24 mouse cellular contexts compared by ENCODE assay signal in genomic region chr4:116162142-116162541, GRCm38 (mm10). TPM values are rescaled to one million over a fixed set of nuclear protein-coding genes. Genes with fewer than 3 reads are reported as not detected.
A peak's percentile ranks its signal among the peaks of the same experiment; 100 is the strongest.
DNase-seq lines count a peak whose midpoint lies in the region; ATAC-seq and TF ChIP-seq lines count a peak whose summit lies in the region.
"Had no signal": no experiment of that assay in that cellular context is flagged by ENCODE, and none has a peak within 500 bp of the region (broad histone marks: within the 10 kb centered on the region; RNA-seq: fewer than 3 reads in every experiment).

No protein-coding gene starts in this region.

- H3K9ac ChIP-seq in kidney, embryonic 14.5 days (ENCODE audit: low read depth, low read length): no peak overlapping the region
- H3K9ac ChIP-seq in kidney, postnatal 0 days (ENCODE audit: low read depth, low read length): no peak overlapping the region
- H3K9ac ChIP-seq: embryonic facial prominence, embryonic 13.5 days; limb, embryonic 15.5 days; midbrain, embryonic 15.5 days had no signal

- no peak for TF ChIP-seq CTCF in kidney, postnatal 0 days (IDR thresholded peaks at IDR 0.05; ENCODE audit: low read depth)

- DNase-seq in kidney, adult 18-20 months: peak; percentile 42
- DNase-seq in kidney, postnatal 0 days (ENCODE audit: low spot score): peak; percentile 33
- DNase-seq in adrenal gland, postnatal 4 days (ENCODE audit: low spot score in 2 of 2): no peak
- DNase-seq in frontal cortex, postnatal 10 days (ENCODE audit: low spot score in 2 of 2): no peak
- DNase-seq: adrenal gland, postnatal 36 days; B cell, adult 2 months; cerebellum, adult 9-10 months; gastrocnemius, postnatal 36 days; right cerebral cortex, postnatal 14 days had no signal

- no peaks in the 10 kb centered on the region for H3K9me3 ChIP-seq in kidney, embryonic 14.5 days (ENCODE audit: control insufficient read depth, low read length)
- no peaks in the 10 kb centered on the region for H3K9me3 ChIP-seq in megakaryocyte, embryonic 14.5 days
- H3K9me3 ChIP-seq in kidney, postnatal 0 days (replicated peaks; ENCODE audit: low read length): no peaks in the 10 kb centered on the region
- H3K9me3 ChIP-seq: embryonic facial prominence, embryonic 13.5 days; limb, embryonic 15.5 days; midbrain, embryonic 15.5 days had no signal

- H3K27me3 ChIP-seq in kidney, embryonic 14.5 days (ENCODE audit: control insufficient read depth, insufficient read depth, low read length): no peaks in the 10 kb centered on the region
- H3K27me3 ChIP-seq in megakaryocyte, embryonic 14.5 days (replicated peaks): peaks cover 10% of the 10 kb centered on the region
- no peaks in the 10 kb centered on the region for H3K27me3 ChIP-seq in kidney, postnatal 0 days (ENCODE audit: insufficient read depth, low read length)
- H3K27me3 ChIP-seq: embryonic facial prominence, embryonic 13.5 days; limb, embryonic 15.5 days; midbrain, embryonic 15.5 days had no signal

- H3K27ac ChIP-seq in kidney, embryonic 14.5 days (ENCODE audit: low read depth, low read length): no peak overlapping the region
- H3K27ac ChIP-seq in kidney, postnatal 0 days: peak overlapping the region; percentile 36; the same call in 1 of the 2 replicates
- H3K27ac ChIP-seq: embryonic facial prominence, embryonic 13.5 days; hindbrain, postnatal 0 days; limb, embryonic 15.5 days; macrophage; midbrain, embryonic 15.5 days had no signal

- H3K4me3 ChIP-seq in kidney, embryonic 14.5 days (ENCODE audit: low read length): no peak overlapping the region
- peak overlapping the region; percentile 79 for H3K4me3 ChIP-seq in megakaryocyte, embryonic 14.5 days (replicated peaks)
- no peak overlapping the region for H3K4me3 ChIP-seq in kidney, postnatal 0 days (replicated peaks; ENCODE audit: low read depth, low read length)
- H3K4me3 ChIP-seq: embryonic facial prominence, embryonic 13.5 days; limb, embryonic 15.5 days; midbrain, embryonic 15.5 days had no signal

- no peak for ATAC-seq in kidney, embryonic 14.5 days (ENCODE audit: low FRiP score, low TSS enrichment)
- no peak for ATAC-seq in megakaryocyte, adult 5-6 weeks (ENCODE audit: poor library complexity, severe bottlenecking)
- ATAC-seq in kidney, postnatal 0 days (replicated peaks; ENCODE audit: low FRiP score, low read depth): no peak
- ATAC-seq in megakaryocyte progenitor cell, adult 5-6 weeks (replicated peaks; ENCODE audit: poor library complexity): 0 out of 2 replicates have a peak, but pooled peaks have one; percentile 25
- ATAC-seq: hindbrain, postnatal 0 days; midbrain, embryonic 15.5 days had no signal

- H3K4me2 ChIP-seq in kidney, embryonic 14.5 days (replicated peaks; ENCODE audit: low read depth, low read length): no peak overlapping the region
- no peak overlapping the region for H3K4me2 ChIP-seq in kidney, postnatal 0 days (ENCODE audit: low read length)
- H3K4me2 ChIP-seq: embryonic facial prominence, embryonic 13.5 days; limb, embryonic 15.5 days; midbrain, embryonic 15.5 days had no signal

- H3K4me1 ChIP-seq in kidney, embryonic 14.5 days (ENCODE audit: control insufficient read depth, insufficient read depth, low read length): peaks cover 8% of the 10 kb centered on the region; the same call in 1 of the 2 replicates
- H3K4me1 ChIP-seq in megakaryocyte, embryonic 14.5 days: peaks cover 62% of the 10 kb centered on the region
- peaks cover 9% of the 10 kb centered on the region; the same call in 1 of the 2 replicates for H3K4me1 ChIP-seq in kidney, postnatal 0 days (replicated peaks; ENCODE audit: insufficient read depth, low read length)
- H3K4me1 ChIP-seq: midbrain, embryonic 15.5 days had no signal

- H3K36me3 ChIP-seq in kidney, embryonic 14.5 days (ENCODE audit: control insufficient read depth, insufficient read depth, low read length): peaks cover 36% of the 10 kb centered on the region
- H3K36me3 ChIP-seq in megakaryocyte, embryonic 14.5 days (replicated peaks; ENCODE audit: low read length): peaks cover 31% of the 10 kb centered on the region
- peaks cover 24% of the 10 kb centered on the region for H3K36me3 ChIP-seq in kidney, postnatal 0 days (ENCODE audit: insufficient read depth, low read length)

- WGBS in kidney, embryonic 14.5 days: 63% methylated on average over 4 of the region's 4 CpGs
- WGBS in kidney, postnatal 0 days: 35% methylated on average over 4 of the region's 4 CpGs

RNA-seq across cellular contexts. Expression of gene Tspan1, which starts 5.3 kb away (rescaled TPM):
- polyA plus RNA-seq in kidney, embryonic 14.5 days (2014; fragmentation: Nextera tagmentation; extraction: Ambion mirVana): 0.50 and 0.89 TPM in 2 replicates
- polyA plus RNA-seq in megakaryocyte, embryonic 14.5 days (2012; ENCODE audit: insufficient read depth, low replicate concordance): not detected in 2 replicates
- total RNA-seq in megakaryocyte, adult 5-6 weeks (2015): not detected in 2 replicates
- total RNA-seq in megakaryocyte, adult 5-6 weeks (2017): not detected in 2 replicates
- polyA plus RNA-seq in kidney, postnatal 0 days (2015; fragmentation: Nextera tagmentation; extraction: Ambion mirVana): 16.5 and 20.0 TPM in 2 replicates
- not detected in 2 replicates for total RNA-seq in megakaryocyte progenitor cell, adult 5-6 weeks (2015)
- total RNA-seq in megakaryocyte progenitor cell, adult 5-6 weeks (2017): 0.07 TPM in 1 of 2 replicates, not detected in the other
- total RNA-seq in adrenal gland, postnatal 4 days (2021): 1 to 10 TPM in 1 of 2 experiments, under 1 TPM in 1; 0.17 to 1.6 TPM
- total RNA-seq: adrenal gland, postnatal 36 days; gastrocnemius, postnatal 36 days; hematopoietic stem cell, adult 5-6 weeks; layer of hippocampus, postnatal 14 days had no signal
- polyA plus RNA-seq: macrophage had no signal

RNA-seq across cellular contexts. Expression of gene Lurap1, which starts 11.0 kb away (rescaled TPM):
- polyA plus RNA-seq in kidney, embryonic 14.5 days (2014; fragmentation: Nextera tagmentation; extraction: Ambion mirVana): 2.2 and 3.2 TPM in 2 replicates
- 0.93 TPM in 1 of 2 replicates, not detected in the other for polyA plus RNA-seq in megakaryocyte, embryonic 14.5 days (2012; ENCODE audit: insufficient read depth, low replicate concordance)
- not detected in 2 replicates for total RNA-seq in megakaryocyte, adult 5-6 weeks (2015)
- total RNA-seq in megakaryocyte, adult 5-6 weeks (2017): not detected in 2 replicates
- polyA plus RNA-seq in kidney, postnatal 0 days (2015; fragmentation: Nextera tagmentation; extraction: Ambion mirVana): 4.5 and 4.9 TPM in 2 replicates
- not detected in 2 replicates for total RNA-seq in megakaryocyte progenitor cell, adult 5-6 weeks (2015)
- total RNA-seq in megakaryocyte progenitor cell, adult 5-6 weeks (2017): 0.10 TPM in 1 of 2 replicates, not detected in the other
- 1 to 10 TPM; 6.8 to 7.5 TPM for total RNA-seq in adrenal gland, postnatal 4 days (2021)

RNA-seq across cellular contexts. Expression of gene 1700042G07Rik, which starts 11.0 kb away (rescaled TPM):
- not detected in 2 replicates for polyA plus RNA-seq in kidney, embryonic 14.5 days (2014; fragmentation: Nextera tagmentation; extraction: Ambion mirVana)
- not detected in 2 replicates for polyA plus RNA-seq in megakaryocyte, embryonic 14.5 days (2012; ENCODE audit: insufficient read depth, low replicate concordance)
- total RNA-seq in megakaryocyte, adult 5-6 weeks (2015): not detected in 2 replicates
- total RNA-seq in megakaryocyte, adult 5-6 weeks (2017): not detected in 2 replicates
- not detected in 2 replicates for polyA plus RNA-seq in kidney, postnatal 0 days (2015; fragmentation: Nextera tagmentation; extraction: Ambion mirVana)
- total RNA-seq in megakaryocyte progenitor cell, adult 5-6 weeks (2015): not detected in 2 replicates
- total RNA-seq in megakaryocyte progenitor cell, adult 5-6 weeks (2017): not detected in 2 replicates
- total RNA-seq in adrenal gland, postnatal 4 days (2021): not detected
- total RNA-seq: adrenal gland, postnatal 36 days; gastrocnemius, postnatal 36 days; hematopoietic stem cell, adult 5-6 weeks; hindbrain, postnatal 0 days; layer of hippocampus, postnatal 14 days; left cerebral cortex, postnatal 25 days had no signal
- polyA plus RNA-seq: cortical plate, adult 2 months; embryonic facial prominence, embryonic 13.5 days; hindbrain, postnatal 0 days; large intestine, adult 2 months; limb, embryonic 15.5 days; macrophage; midbrain, embryonic 15.5 days; stomach, embryonic 16.5 days had no signal

RNA-seq across cellular contexts. Expression of gene Gm49337, which starts 11.0 kb away (rescaled TPM):
- polyA plus RNA-seq in kidney, embryonic 14.5 days (2014; fragmentation: Nextera tagmentation; extraction: Ambion mirVana): not detected in 2 replicates
- polyA plus RNA-seq in megakaryocyte, embryonic 14.5 days (2012; ENCODE audit: insufficient read depth, low replicate concordance): not detected in 2 replicates
- not detected in 2 replicates for total RNA-seq in megakaryocyte, adult 5-6 weeks (2015)
- total RNA-seq in megakaryocyte, adult 5-6 weeks (2017): 0.48 TPM in 1 of 2 replicates, not detected in the other
- polyA plus RNA-seq in kidney, postnatal 0 days (2015; fragmentation: Nextera tagmentation; extraction: Ambion mirVana): not detected in 2 replicates
- 0.12 TPM in 1 of 2 replicates, not detected in the other for total RNA-seq in megakaryocyte progenitor cell, adult 5-6 weeks (2015)
- total RNA-seq in megakaryocyte progenitor cell, adult 5-6 weeks (2017): not detected in 2 replicates
- not detected for total RNA-seq in adrenal gland, postnatal 4 days (2021)
- total RNA-seq: adrenal gland, postnatal 36 days; hematopoietic stem cell, adult 5-6 weeks; hindbrain, postnatal 0 days; left cerebral cortex, postnatal 25 days had no signal
- polyA plus RNA-seq: cortical plate, adult 2 months; embryonic facial prominence, embryonic 13.5 days; hindbrain, postnatal 0 days; large intestine, adult 2 months; limb, embryonic 15.5 days; macrophage; midbrain, embryonic 15.5 days; stomach, embryonic 16.5 days had no signal

RNA-seq across cellular contexts. Expression of gene Pomgnt1, which starts 38.5 kb away (rescaled TPM):
- polyA plus RNA-seq in kidney, embryonic 14.5 days (2014; fragmentation: Nextera tagmentation; extraction: Ambion mirVana): 50.9 and 68.2 TPM in 2 replicates
- 1.0 and 6.1 TPM in 2 replicates for polyA plus RNA-seq in megakaryocyte, embryonic 14.5 days (2012; ENCODE audit: insufficient read depth, low replicate concordance)
- 3.3 and 6.7 TPM in 2 replicates for total RNA-seq in megakaryocyte, adult 5-6 weeks (2015)
- 7.3 and 9.3 TPM in 2 replicates for total RNA-seq in megakaryocyte, adult 5-6 weeks (2017)
- polyA plus RNA-seq in kidney, postnatal 0 days (2015; fragmentation: Nextera tagmentation; extraction: Ambion mirVana): 52.2 and 55.9 TPM in 2 replicates
- total RNA-seq in megakaryocyte progenitor cell, adult 5-6 weeks (2015): 8.2 and 13.1 TPM in 2 replicates
- 12.5 and 16.9 TPM in 2 replicates for total RNA-seq in megakaryocyte progenitor cell, adult 5-6 weeks (2017)
- 10 to 100 TPM; 65.6 to 66.7 TPM for total RNA-seq in adrenal gland, postnatal 4 days (2021)

Comparison
In these comparisons a context has a peak if more than half of its experiments do, and no peak if none do; other contexts are left out.
1. DNase-seq: peak in kidney, adult 18-20 months (single experiment) and kidney, postnatal 0 days (single experiment); none in adrenal gland, postnatal 4 days (0 of 2) and frontal cortex, postnatal 10 days (0 of 2).
2. RNA of gene Lurap1, which starts 11.0 kb away (total RNA-seq): 6.8 to 7.5 TPM in adrenal gland, postnatal 4 days; not detected in megakaryocyte, adult 5-6 weeks and 0.10 TPM in megakaryocyte progenitor cell, adult 5-6 weeks; every median in the first group is over 4 times any median in the second.